Mouse (Mus musculus) adrenal gland, postnatal 36 days (tissue): Measurements from ENCODE around the gene 1300017J02Rik. TPM values are rescaled to one million over a fixed set of nuclear protein-coding genes. Genes with fewer than 3 reads are reported as not detected.
A peak's percentile ranks its signal among the peaks of the same experiment; 100 is the strongest.

Source experiments
- DNase-seq, 2 experiments: peaks; one replicate each; pipeline ENCODE4 v3.0.0; 2021; ENCODE audit warnings: mixed read lengths in 1 of 2
- long read RNA-seq, 2 experiments: library from polyadenylated mRNA; stranded (forward); transcript quantifications; one replicate each; pipeline ENCODE4 v2.0.0; 2021; ENCODE audit warnings: borderline sequencing depth in 2 of 2
- total RNA-seq, 2 experiments: library from RNA; stranded (reverse); gene quantifications; 2 replicates each; pipeline ENCODE4 v1.2.3; 2021

1300017J02Rik gene
- total RNA-seq, result under 1 TPM; 0.40 to 0.46 TPM
- long read RNA-seq, experiment 1, result 0 reads
- long read RNA-seq, experiment 2, partial matches to known transcripts, result 0 of 1 reads
- long read RNA-seq, experiment 2, other reads (novel, unspliced or antisense), result 0 of 1 reads

DNA sequence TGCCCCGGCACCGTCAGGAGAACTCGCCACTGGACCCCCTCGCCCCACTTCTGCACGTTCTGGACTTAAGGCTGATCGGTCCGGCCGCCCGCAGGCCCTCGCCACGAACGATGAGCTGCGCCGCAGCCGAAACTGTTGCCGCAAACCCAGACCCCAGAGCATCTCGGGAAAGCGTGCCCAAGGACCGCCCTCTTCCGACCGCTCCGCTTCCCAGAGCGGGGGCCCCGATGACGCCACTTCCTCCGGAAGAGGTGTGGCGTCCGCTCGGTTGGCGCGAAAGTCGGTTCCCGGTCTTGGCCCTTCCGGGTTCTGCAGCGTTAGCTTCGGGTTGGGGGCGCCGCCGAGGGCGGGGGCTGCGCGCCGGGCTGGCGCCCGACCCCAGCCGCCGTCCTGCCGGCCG lies at the start of gene 1300017J02Rik, which contains the start of gene Topbp1:
Gene 1300017J02Rik (minus strand): TSS at position 156 of the 400 bp plus-strand sequence.
Gene Topbp1 (plus strand): TSS at position 289 of the 400 bp plus-strand sequence.
- peak; percentile 95 to 97 for DNase-seq

DNA sequence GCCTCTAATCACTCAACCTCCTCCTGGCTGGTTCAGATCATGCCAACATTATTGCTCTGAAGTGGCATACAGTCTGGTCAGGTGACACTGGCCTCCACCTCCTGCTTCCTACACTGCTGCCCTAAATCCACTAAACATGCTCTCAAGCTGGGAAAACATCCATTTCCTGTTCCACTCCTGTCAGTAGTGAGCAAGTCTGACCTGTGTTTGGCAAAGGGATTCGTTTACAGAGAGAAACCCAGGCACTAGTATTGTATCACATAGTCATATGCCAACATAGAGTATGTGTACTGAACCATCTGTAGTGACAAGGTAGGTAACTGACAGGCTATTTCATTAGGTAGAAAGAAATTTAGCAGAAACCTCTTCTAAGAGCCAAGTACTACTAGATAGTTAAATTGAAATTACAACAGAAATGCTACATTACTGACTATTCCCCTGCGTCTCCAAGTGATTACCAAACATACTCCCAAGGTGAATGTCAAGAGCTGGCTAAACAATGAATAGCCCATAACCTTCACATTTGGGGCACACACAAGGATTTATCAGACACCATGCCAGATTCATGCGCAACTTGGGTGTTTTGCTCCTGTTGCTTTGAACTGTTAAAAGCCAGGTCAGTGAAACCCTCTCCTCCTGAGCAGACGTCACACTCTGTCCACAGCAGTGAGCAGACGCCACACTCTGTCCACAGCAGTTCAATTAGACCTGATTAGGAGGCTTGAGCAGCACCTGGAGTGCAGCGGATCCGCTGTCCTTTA lies 48.8 kb upstream of the 1300017J02Rik start:
- peak; percentile 14 to 61 for DNase-seq

GRCm38 (mm10) chr9:103348791-103349190 lies 43.9 kb upstream of the 1300017J02Rik start:
- DNase-seq, result no peak

DNA sequence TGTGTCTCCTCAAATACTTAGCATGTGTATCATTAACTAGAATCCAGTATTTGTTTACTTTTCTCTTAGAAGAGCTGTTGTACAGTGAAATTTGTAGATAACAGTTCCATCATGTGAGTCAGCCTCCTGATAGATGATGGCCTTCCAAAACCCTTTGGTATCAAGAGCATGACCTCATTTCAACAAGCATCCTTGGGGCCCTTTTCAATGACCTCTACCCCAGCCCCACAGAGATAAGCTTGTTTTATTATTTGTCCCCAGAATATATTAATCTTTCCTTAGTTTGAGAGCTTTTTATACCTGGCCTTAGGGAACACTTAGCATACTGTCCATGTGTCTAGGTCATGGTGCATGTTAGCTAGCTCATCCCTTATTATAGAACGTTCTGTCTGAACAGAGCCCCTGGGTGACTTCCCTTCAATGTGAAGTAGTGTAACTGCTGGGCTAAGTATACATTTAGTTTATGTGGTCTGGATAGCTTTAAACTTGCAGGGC lies 43.2 kb upstream of the 1300017J02Rik start:
- DNase-seq, result peak; percentile 18 to 21

DNA sequence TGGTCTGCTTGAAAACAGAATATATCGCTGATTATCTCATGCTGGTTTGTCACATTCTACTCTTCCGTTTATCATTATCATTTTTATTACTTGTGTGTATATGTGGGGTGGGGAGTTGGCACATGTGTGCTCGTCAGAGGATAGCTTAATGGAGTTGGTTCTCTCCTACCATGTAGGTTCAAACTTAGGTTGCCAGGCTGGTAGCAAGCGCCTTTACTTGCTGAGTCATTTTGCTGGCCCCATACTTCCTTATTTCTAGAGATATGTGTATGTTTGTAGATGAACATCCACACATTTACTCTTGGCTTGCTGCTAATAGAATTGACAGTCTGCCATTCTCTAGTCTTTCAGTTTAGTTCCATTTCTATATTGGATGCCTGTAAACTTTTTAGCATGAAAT lies 42.2 kb upstream of the 1300017J02Rik start:
- DNase-seq, result no peak

GRCm38 (mm10) chr9:103336912-103337311 lies 32.0 kb upstream of the 1300017J02Rik start:
- DNase-seq, result no peak

GRCm38 (mm10) chr9:103332663-103333062 lies 27.8 kb upstream of the 1300017J02Rik start:
- DNase-seq, result no peak

DNA sequence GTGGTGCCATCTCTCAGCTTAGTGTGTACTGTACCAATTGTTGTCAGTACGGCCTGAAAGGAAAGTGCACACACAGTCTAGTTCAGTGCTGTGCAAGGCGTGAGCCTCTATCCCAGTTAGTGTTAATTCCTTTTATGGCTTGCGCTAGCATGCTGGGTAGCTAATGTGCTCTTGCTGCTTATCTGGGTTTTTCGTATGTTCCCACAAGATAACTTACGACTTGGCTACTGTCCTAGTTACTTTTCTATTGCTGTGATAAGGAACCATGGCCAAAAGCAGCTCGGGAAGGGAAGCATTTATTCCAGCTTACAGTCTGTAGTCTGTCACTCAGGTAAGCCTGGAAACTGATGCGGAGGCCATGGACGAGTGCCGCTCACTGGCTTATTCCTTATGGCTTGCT lies 21.6 kb upstream of the 1300017J02Rik start:
- no peak for DNase-seq

DNA sequence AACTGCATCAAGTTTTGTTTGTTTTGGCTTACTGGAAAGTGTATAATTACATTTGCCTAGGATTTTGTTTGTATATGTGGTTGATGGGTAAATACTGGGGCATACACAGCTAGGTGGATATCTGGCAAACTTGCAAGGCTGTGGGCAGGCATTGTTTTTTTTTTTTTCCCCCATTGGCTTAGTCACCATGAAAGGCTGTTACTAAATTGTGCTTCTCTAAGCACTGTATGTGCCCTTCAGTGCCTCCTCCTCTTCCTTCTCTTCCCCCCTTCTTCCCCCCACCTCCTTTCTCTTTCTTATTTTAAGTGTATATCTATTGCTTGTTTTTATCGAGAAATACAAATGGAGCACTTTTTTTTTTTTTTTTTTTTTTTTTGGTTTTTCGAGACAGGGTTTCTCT lies 19.8 kb upstream of the 1300017J02Rik start:
- no peak for DNase-seq

GRCm38 (mm10) chr9:103309832-103310231 lies 5.0 kb upstream of the 1300017J02Rik start:
- DNase-seq, result no peak

DNA sequence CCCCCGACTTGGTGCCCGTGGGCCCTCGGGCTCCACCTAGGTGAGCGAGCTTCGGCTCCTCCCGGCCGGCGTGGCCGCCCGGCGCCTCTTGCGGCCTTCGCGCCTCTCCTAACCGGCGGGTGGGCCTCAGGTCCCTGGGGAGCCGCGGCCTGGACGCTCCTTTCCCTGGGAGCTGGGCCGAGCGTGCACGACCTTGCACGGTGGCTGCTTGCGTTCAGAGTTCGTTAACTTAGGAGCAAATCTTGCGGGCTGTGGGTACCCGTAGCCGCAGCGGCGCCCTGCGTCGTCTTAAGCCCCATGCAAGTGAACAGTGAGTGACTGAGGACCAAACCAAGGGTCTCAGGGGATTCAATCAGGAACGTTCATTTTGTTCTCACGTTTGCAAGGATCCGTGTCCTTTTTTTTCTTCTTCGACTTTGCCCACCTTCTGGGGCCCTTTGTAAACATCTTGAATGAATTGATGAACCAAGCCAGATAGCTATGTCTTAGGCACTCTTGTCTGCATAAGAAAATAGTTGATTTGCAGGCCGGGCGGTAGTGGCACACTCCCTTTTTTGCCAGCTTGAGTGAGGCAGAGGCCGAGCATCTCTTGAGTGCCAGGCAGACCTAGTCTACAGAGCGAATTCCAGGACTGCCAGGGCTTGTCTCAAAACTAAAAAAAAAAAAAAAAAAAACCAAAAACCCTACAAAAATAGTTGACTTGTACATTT lies 605 bp upstream of the 1300017J02Rik start:
- DNase-seq, result peak in 1 of 2 experiments; percentile 16

GRCm38 (mm10) chr9:103302666-103303065 lies 2.2 kb downstream of the 1300017J02Rik start:
- peak; percentile 41 to 61 for DNase-seq

DNA sequence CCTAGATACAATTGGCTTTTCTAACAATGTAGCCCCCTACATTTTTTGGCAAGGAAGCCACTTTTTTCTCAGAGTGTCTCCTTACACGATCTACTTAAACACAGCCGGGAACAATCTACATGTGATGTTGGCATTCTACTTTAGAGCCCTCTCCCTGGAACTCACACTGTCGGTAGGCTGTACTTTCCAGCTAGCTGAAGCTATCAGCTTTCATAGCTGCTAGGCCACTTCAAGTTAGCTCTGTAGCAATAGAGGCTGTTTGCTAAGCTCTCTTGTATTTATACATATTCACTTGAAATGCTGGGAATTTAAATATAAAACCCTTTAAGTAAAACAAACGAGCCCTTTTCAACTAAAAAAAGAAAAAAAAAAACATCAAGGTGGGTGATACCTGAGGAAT lies 2.6 kb downstream of the 1300017J02Rik start:
- no peak for DNase-seq

DNA sequence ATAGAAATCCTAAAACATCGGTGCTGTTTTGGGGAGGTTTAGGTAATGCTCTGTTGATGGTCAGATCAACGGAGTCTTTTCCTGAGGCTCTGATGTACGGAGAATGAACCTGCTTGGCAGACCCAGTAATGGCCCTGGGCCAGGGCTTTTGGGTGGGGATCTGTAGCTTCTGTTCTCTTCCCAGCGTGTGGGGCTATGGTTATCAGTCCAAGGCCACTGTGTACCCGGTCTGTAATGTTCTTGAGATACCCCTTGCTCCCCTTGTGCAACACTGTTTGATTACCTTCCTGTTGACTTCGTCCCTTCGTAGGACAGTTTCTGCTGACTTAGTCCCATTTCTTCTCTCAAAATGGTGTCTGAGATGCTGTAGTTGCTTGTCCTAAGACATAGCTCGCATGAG lies 3.8 kb downstream of the 1300017J02Rik start:
- DNase-seq, result no peak

DNA sequence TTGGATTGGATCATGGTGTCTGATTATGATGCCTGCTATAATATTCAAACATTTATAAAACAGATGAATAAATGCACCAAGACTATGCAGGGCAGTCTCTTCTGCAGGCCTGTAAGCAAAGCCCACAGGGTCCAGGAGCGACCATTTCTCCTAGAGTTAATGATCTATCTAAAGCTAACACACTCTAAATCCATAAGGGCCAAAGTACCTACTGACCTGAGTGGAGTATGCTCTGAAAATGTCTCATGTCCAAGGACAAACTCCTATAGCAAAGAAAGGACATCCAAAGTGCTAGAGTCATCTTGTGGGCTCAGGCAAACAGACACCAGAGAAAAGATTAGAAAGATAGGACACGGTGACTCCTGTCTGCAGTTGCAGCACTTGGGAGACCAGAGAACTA lies 10.4 kb downstream of the 1300017J02Rik start:
- no peak for DNase-seq

- DNase-seq, result no peak
Measured at GRCm38 (mm10) chr9:103288489-103289180, 16.2 kb downstream of the 1300017J02Rik start.

DNA sequence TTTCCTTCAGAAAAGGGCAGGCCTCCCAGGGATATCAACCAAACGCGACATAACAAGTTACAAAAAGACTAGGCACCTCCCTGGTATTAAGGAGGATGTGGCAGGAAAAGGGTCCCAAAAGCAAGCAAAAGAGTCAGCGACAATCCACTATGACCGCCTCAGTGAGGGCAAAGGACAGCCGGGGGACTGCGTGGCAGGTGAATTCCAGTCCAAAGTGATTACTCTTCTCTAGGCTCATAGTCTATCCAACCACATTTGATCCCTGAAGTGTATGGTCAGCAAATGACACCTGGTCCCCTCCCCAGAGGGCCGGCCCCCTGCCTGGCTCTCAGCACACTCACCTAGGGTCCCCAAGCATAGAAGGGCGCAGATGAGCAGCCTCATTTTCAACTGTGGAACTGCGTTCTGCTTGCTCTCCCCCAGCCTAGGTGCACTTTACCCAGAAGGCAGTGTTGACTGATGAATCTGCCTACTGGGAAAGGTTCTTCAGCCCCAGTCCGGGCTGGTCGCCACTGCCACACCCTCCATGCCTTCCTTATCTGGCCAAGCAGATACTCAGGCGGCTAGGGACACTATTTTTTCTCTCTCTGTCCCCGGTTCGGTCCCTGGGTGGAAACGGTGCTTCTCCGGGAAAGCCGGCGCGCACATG lies 16.9 kb downstream of the 1300017J02Rik start:
- DNase-seq, result no peak

DNA sequence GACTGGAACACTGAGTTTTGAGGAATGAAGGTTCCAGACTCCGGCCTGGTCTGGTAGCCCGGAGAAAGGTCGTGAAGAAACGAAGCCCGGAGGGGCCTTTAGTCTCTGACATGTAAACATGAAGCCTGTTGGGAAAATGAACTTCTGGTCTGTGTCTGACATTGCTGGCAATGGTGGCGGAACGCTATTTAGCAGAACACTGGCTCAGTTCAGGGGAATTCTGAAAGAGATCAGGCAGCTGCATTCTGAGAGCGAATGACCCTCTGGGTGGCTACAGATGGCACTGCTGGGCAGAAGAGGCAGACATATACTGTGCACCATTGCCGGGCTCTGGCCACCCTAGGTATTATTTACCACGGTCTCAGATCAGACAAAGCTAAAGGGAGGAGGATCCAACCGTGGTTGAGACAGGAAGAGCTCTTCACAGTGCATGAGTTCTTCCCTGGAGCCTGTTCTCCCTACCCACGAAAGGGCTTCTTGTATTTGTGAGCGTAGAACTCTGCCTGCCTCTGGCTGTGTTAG lies 17.9 kb downstream of the 1300017J02Rik start:
- no peak for DNase-seq

GRCm38 (mm10) chr9:103286396-103286795 lies 18.5 kb downstream of the 1300017J02Rik start:
- DNase-seq, result no peak

GRCm38 (mm10) chr9:103276876-103277275 lies 28.0 kb downstream of the 1300017J02Rik start:
- no peak for DNase-seq

GRCm38 (mm10) chr9:103275676-103276075 lies 29.2 kb downstream of the 1300017J02Rik start:
- DNase-seq, result no peak
